Mouse (Mus musculus) adipose tissue, adult 10 weeks (tissue): Measurements from ENCODE around the gene Gm21905. TPM values are rescaled to one million over a fixed set of nuclear protein-coding genes. Genes with fewer than 3 reads are reported as not detected.

ENCODE experiments used
- polyA plus RNA-seq: library from polyadenylated mRNA; stranded (reverse); fragments of 350-450 nt; fragmentation: Illumina TruSeq; extraction: RNeasy Lipid Tissue Mini Kit (QIAGEN cat#74804); gene quantifications from one replicate; pipeline ENCODE4 v1.2.3, GENCODE M21; 2014; ENCODE audit warnings: low read depth, low replicate concordance

The Gm21905 gene
- not detected for polyA plus RNA-seq

GRCm38 (mm10) chr5:67946321-67946720 is at the start of gene Gm21905:
Gm21905 (minus strand) TSS chr5:67946421.

GRCm38 (mm10) chr5:67941369-67941768 is 4.9 kb downstream of the Gm21905 start, which contains the start of gene Gm5108:
Gm5108 (plus strand) TSS chr5:67941669.

Other genes with a start within 250 kb of the Gm21905 start
- 8.2 TPM for gene Atp8a1, start 99.0 kb downstream of the Gm21905 start, polyA plus RNA-seq
- not detected for gene Gm5108, start 4.8 kb downstream of the Gm21905 start, polyA plus RNA-seq
- gene Grxcr1, start 85.4 kb upstream of the Gm21905 start, polyA plus RNA-seq, result not detected